Mouse (Mus musculus) gastrocnemius, adult 18-20 months (tissue): ENCODE results near the gene Zfp30. TPM values are rescaled to one million over a fixed set of nuclear protein-coding genes. Genes with fewer than 3 reads are reported as not detected.
A peak's percentile ranks its signal among the peaks of the same experiment; 100 is the strongest.

Experiments used
- DNase-seq: peaks from one replicate; pipeline ENCODE4 v3.0.0; 2021; ENCODE audit warnings: low spot score
- microRNA-seq: library from miRNA; unstranded; fragments of <30 nt; microRNA quantifications from one replicate; pipeline ENCODE4 v1.2.0, GENCODE M21; 2021
- total RNA-seq, 2 experiments: library from RNA; stranded (reverse); gene quantifications; 2 replicates each; pipeline ENCODE4 v1.2.3; 2021

Gene Zfp30
- total RNA-seq, 2 experiments from 2014 or later = 1.9 to 2.1 TPM

- no peak for DNase-seq
Measured at GRCm38 (mm10) chr7:29829804-29830203, 46.0 kb downstream of the Zfp30 start.

DNA sequence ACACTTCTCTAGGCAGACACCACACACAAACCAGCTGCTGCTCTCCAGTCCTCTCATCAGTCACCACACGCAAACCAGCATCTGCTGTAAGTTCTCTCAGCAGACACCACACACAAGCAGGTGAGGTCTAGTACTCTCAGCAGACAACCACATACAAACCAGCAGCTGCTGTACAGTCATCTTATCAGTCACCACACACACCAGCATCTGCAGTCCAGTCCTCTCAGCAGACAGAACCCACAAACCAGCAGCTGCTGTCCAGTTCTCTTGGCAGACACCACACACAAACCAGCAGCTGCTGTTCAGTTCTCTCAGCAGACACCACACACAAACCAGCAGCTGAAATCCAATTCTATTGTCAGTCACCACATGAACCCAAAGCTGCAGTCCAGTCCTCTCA is 53.0 kb downstream of the Zfp30 start:
- no peak for DNase-seq

DNA sequence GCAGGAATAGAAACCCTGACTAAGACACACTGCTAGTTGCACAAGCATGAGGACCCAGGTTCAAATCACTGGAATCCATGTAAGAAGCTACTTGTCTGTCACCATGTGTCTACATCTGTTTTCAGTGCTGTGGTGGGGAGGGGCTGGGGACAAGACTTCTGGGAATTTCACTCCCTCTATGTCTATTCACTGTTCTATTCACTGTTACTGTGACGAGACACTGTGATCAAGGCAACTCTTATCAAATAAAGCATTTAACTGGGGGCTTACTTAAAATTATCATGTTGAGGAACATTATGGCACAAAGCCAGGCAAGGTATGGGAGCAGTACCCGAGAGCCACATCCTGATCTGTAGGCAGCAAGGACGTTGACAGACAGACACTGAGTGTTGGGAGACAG is 55.5 kb downstream of the Zfp30 start:
- DNase-seq = no peak

DNA sequence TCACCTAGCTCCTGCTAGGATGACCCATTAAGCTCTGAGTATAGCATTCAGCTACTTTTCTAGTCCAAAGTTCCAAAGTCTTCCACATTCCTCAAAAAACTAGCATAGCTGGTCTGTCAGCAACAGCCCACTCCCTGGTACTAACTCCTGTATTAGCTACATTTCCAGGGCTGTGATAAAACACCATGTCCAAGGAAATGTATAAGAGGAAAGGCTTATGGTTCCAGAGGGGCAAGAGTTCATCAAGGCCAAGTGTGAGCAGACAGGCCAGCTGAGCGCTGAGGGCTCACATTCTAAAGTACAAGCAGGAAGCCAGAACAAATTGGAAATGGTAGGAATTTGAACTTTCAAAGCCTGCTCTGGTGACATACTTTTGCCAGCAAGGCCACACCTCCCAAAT is 58.3 kb downstream of the Zfp30 start:
- no peak for DNase-seq

Small RNA genes lying within 50 kb of the gene (microRNA-seq; reads per million reads assigned to microRNA genes)
- 6.1 reads per million, percentile 14 among the genes with 10 or more reads in this experiment for gene Mir1964

Other genes starting within 250 kb of the Zfp30 start
- not detected for gene Catsperg2, start 57.0 kb upstream of the Zfp30 start, total RNA-seq
- gene Zfp84, start 15.4 kb upstream of the Zfp30 start, total RNA-seq = 1 to 10 TPM; 5.9 to 7.0 TPM
- 1 to 10 TPM; 7.7 to 8.2 TPM for gene Zfp790, start 32.1 kb downstream of the Zfp30 start, total RNA-seq
- gene Zfp940, start 69.7 kb downstream of the Zfp30 start, total RNA-seq = 1 to 10 TPM; 2.3 TPM
- gene Zfp420, start 76.0 kb downstream of the Zfp30 start, total RNA-seq = 1 to 10 TPM; 2.9 to 3.7 TPM
- 1 to 10 TPM; 7.9 to 8.1 TPM for gene Zfp27, start 122.6 kb downstream of the Zfp30 start, total RNA-seq
- gene Zfp383, start 124.2 kb downstream of the Zfp30 start, total RNA-seq = 1 to 10 TPM; 4.2 to 4.6 TPM
- gene Zfp74, start 170.1 kb downstream of the Zfp30 start, total RNA-seq = 1 to 10 TPM; 5.4 to 6.4 TPM
- gene Zfp568, start 200.0 kb downstream of the Zfp30 start, total RNA-seq = 10 to 100 TPM; 11.0 to 16.9 TPM